Mouse (Mus musculus) ES-Bruce4 (cell line): ENCODE measurements around the gene Gm8020. TPM values are rescaled to one million over a fixed set of nuclear protein-coding genes. Genes with fewer than 3 reads are reported as not detected.
"Not testable (repeated sequence)": the region's sequence is repeated elsewhere in the genome, so short reads cannot be mapped to it uniquely, and the experiment has no call there.

Experiments used
- H3K27ac ChIP-seq: 2 replicates; pipeline ENCODE4 v1.5.1; 2012; ENCODE audit warnings: low read length, inconsistent platforms; ENCODE audit not compliant: insufficient read depth
- H3K27me3 ChIP-seq: 2 replicates; pipeline ENCODE4 v1.6.1; 2012; ENCODE audit warnings: mild to moderate bottlenecking, low read length, inconsistent platforms; ENCODE audit not compliant: control insufficient read depth, poor library complexity, insufficient read depth, severe bottlenecking
- H3K36me3 ChIP-seq: 2 replicates; pipeline ENCODE4 v1.6.1; 2012; ENCODE audit warnings: inconsistent platforms, mild to moderate bottlenecking, low read length, moderate library complexity; ENCODE audit not compliant: control insufficient read depth, poor library complexity, insufficient read depth, severe bottlenecking
- H3K4me1 ChIP-seq: one replicate; pipeline ENCODE4 v1.8.1; 2011; ENCODE audit warnings: low read length; ENCODE audit not compliant: control insufficient read depth, insufficient read depth
- H3K4me3 ChIP-seq: 2 replicates; pipeline ENCODE4 v1.5.1; 2011; ENCODE audit warnings: low read depth, mild to moderate bottlenecking, low read length
- H3K9ac ChIP-seq: 2 replicates; pipeline ENCODE4 v1.6.1; 2012; ENCODE audit warnings: low read depth, mild to moderate bottlenecking, inconsistent platforms; ENCODE audit not compliant: poor library complexity, severe bottlenecking
- H3K9me3 ChIP-seq: replicated peaks from 2 replicates; pipeline ENCODE4 v1.6.1; 2012; ENCODE audit warnings: mild to moderate bottlenecking, low read length, inconsistent platforms; ENCODE audit not compliant: control insufficient read depth, poor library complexity, insufficient read depth, severe bottlenecking
- CTCF ChIP-seq: IDR thresholded peaks from one replicate; pipeline ENCODE4 v1.8.1; 2011; ENCODE audit warnings: low read depth, low read length
- polyA plus RNA-seq: library from polyadenylated mRNA; stranded (reverse); fragments of >200 nt; gene quantifications from 2 replicates; pipeline ENCODE4 v1.2.4, GENCODE M21; 2011; ENCODE audit warnings: low read depth; ENCODE audit not compliant: missing spikeins, insufficient read depth, insufficient read length

Gene Gm8020
- polyA plus RNA-seq: not detected in 2 replicates

DNA sequence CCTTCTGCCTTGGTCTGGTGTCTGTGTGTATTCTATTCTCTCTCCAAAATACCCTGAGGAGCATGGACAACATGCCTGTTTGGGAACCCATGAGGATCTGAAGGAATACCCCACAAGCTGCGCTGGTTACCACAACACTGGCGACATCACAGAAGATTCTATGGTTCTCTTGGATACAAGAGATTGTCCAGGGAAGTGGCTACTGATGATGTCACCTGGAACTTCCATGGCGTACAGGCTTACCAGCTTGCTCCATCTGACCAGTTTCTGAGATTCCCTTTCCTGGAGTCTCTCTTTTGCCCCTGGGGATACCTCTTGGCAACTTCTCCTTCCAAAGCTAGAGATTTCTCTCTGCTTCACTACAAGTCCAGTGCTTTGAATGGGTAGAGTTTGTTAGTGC is at the start of gene Gm8020:
Gene Gm8020 (minus strand): TSS at position 101 of the 400 bp plus-strand sequence.
- not testable (repeated sequence) for H3K27ac ChIP-seq, H3K4me1 ChIP-seq, H3K36me3 ChIP-seq, H3K27me3 ChIP-seq, H3K9ac ChIP-seq, H3K9me3 ChIP-seq, H3K4me3 ChIP-seq

DNA sequence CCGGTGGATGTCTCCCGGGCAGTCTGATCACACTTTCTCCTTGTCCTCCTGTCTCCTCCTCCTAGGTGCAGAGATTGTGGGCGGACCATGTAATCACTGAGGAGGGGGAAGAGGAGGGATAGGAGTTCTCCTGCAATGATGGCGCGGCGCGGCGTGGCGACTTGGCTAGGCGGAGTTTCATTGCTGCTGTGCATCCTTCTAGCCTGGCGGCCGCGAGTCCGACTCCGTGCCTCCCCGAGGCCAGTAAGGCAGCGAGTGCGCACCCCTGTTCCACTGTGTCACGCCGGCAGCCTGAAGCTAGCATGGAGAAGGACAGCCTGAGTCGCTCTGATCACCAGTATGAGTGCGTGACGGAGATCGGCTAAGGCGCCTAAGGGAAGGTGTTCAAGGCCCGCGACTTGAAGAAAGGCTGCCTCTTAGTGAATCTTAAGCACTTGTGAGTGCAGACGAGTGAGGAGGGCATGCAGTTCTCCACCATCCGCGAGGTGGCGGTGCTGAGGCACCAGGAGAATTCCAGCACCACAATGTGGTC is 41.1 kb upstream of the Gm8020 start:
- H3K4me3 ChIP-seq: peak overlapping the region; percentile 54
- H3K9me3 ChIP-seq, H3K27ac ChIP-seq, H3K9ac ChIP-seq, H3K27me3 ChIP-seq, H3K36me3 ChIP-seq, H3K4me1 ChIP-seq: not testable (repeated sequence)
- peak; percentile 57 for TF ChIP-seq CTCF

DNA sequence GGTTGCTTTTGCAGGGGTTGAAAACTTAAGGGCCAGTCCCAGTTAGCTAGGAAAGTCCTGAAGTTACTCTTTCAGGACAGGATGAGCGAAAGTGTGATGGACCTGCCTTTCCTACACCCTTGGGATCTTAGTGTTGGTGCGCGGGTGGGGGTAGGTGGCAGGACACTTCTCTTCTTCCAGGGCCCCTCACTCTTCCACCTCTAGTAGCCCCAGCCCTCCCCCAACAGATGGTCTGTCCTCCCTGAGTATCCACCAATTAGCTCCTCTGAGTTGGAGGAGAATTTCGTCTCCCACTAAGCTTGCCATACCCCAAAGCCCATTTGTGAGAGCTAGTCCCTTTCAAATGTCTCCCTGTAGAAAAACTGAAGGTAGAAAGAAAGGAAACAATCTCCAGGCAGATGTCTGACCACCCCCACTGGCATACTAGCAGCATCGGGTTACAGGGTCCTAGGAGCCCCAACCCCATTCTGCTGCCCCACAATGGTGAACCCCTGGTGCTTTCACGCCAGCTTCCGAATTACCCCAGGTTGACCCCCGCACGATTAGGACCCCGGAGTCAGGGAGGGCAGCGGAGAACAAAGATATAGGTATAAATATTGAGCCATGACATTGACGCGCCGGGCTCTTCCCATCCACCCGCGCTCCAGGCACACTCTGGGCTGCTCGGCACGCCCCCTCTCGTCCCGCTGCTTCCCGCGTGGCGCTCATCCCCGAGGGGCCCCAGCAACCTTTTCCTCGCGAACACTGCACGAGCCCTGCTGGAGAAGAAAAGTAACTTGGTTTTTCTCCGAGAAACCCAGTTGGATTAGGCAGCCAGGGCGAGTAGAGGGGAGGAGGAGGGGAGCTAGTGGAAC is 40.4 kb upstream of the Gm8020 start:
- not testable (repeated sequence) for H3K9ac ChIP-seq, H3K36me3 ChIP-seq, H3K4me3 ChIP-seq, H3K9me3 ChIP-seq, H3K27me3 ChIP-seq, H3K4me1 ChIP-seq, H3K27ac ChIP-seq

DNA sequence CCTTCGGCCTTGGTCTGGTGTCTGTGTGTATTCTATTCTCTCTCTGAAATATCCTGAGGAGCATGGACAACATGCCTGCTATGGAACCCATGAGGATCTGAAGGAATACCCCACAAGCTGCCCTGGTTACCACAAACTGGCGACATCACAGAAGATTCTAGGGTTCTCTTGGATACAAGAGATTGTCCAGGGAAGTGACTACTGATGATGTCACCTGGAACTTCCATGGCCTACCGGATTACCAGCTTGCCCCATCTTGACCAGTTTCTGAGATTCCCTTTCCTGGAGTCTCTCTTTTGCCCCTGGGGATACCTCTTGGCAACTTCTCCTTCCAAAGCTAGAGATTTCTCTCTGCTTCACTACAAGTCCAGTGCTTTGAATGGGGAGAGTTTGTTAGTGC is 22.0 kb upstream of the Gm8020 start, which contains the start of gene Gm8024:
Gene Gm8024 (minus strand): TSS at position 101 of the 400 bp plus-strand sequence.
- H3K36me3 ChIP-seq, H3K27me3 ChIP-seq, H3K9ac ChIP-seq, H3K4me1 ChIP-seq, H3K9me3 ChIP-seq, H3K4me3 ChIP-seq, H3K27ac ChIP-seq: not testable (repeated sequence)

DNA sequence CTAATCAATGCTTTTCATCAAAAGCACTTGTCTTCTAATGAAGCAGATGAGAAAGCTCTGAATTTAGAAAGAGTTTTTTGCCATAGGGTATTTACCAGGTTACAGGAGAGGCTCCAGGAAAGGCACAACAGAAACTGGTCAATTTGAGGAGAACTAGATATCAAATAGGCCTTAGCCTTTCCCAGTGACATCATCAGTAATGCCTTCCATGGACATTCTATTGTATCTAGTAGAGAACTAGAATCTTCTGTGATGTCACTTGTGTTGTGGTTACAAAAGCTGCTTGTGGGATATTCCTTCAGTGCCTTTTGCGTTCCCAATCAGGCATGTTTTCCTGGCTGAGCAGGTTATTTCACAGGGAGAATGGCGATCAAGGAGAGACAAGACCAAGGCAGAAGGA is 38.6 kb downstream of the Gm8020 start, which contains the start of gene Gm8011:
Gene Gm8011 (plus strand): TSS at position 301 of the 400 bp plus-strand sequence.
- not testable (repeated sequence) for H3K4me3 ChIP-seq, H3K9me3 ChIP-seq, H3K4me1 ChIP-seq, H3K36me3 ChIP-seq, H3K27me3 ChIP-seq, H3K27ac ChIP-seq, H3K9ac ChIP-seq

Other genes starting within 250 kb of the Gm8020 start
- not detected in 2 replicates for gene Gm17026, start 242.3 kb downstream of the Gm8020 start, polyA plus RNA-seq
- gene Gm9611, start 205.0 kb downstream of the Gm8020 start, polyA plus RNA-seq: not detected in 2 replicates
- gene Gm7995, start 192.1 kb downstream of the Gm8020 start, polyA plus RNA-seq: not detected in 2 replicates
- gene Gm8005, start 62.7 kb downstream of the Gm8020 start, polyA plus RNA-seq: not detected in 2 replicates
- not detected in 2 replicates for gene Gm8011, start 38.5 kb downstream of the Gm8020 start, polyA plus RNA-seq
- gene Gm8024, start 21.9 kb upstream of the Gm8020 start, polyA plus RNA-seq: not detected in 2 replicates
- gene Gm17124, start 97.5 kb upstream of the Gm8020 start, polyA plus RNA-seq: not detected in 2 replicates
- gene Gm3633, start 139.6 kb upstream of the Gm8020 start, polyA plus RNA-seq: not detected in 2 replicates
- gene Gm10378, start 153.6 kb upstream of the Gm8020 start, polyA plus RNA-seq: not detected in 2 replicates